Mouse (Mus musculus): ENCODE data around the gene Cdc42ep1.
"Not testable (repeated sequence)": the region's sequence is repeated elsewhere in the genome, so short reads cannot be mapped to it uniquely, and the experiment has no call there.

The Cdc42ep1 gene

DNA sequence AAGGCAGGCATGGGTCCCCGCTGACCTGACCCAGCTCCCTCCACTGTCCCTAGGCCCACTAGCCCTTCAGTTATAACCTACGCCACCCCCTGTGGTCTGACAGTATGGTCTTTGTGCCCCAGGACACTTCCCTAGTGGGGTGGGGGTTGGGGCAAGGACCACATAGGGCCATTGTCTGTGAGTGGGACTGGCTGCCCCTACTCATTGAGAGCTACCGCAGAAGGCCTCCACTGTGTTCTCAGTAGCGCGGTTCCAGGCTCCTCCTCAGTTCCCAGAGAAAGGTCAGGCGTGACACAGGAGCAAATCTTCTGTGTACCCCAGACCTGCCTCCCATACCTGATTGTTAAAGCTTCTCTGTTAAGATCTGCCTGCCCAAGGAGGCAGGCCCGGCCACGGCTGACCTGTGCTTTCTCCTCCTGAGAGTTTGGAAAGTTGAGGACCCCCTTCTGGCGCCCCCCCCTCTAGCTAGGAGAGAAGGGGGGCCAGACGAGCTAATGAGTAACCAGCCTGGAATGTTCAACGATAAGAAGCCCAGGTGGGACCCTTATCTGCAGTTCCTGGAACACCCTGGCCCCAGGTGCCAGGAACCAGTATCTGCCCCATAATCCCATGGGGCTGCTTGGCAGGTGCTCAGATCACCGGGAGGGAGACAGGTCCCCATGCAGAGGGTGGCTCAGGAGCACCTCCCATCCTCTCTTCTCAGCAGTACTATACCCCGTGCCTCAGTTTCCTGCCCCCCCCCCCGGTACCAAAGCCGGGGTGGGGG is 7.8 kb downstream of the Cdc42ep1 start:
- DNase-seq, result no peak

DNA sequence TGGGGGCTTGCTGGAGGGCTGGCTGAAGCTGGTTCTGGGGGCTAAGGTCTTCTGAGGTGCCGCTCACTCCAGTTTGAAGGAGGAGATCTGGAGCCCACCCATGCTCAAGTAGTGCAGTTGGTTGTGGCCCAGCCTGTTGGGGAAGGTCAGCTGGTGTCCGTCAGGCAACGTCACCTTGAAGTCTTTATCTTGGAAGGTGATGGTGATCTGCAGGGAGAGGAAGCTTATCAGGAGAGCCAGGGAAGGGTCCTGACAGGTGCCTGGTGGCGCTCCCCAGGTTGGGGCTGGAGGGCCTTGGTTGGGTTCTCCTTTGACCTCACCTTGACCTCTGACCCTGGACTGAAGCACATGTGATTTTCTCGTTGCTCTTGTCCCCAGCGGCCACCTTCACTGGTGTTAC is 8.5 kb downstream of the Cdc42ep1 start:
- DNase-seq, result no peak

DNA sequence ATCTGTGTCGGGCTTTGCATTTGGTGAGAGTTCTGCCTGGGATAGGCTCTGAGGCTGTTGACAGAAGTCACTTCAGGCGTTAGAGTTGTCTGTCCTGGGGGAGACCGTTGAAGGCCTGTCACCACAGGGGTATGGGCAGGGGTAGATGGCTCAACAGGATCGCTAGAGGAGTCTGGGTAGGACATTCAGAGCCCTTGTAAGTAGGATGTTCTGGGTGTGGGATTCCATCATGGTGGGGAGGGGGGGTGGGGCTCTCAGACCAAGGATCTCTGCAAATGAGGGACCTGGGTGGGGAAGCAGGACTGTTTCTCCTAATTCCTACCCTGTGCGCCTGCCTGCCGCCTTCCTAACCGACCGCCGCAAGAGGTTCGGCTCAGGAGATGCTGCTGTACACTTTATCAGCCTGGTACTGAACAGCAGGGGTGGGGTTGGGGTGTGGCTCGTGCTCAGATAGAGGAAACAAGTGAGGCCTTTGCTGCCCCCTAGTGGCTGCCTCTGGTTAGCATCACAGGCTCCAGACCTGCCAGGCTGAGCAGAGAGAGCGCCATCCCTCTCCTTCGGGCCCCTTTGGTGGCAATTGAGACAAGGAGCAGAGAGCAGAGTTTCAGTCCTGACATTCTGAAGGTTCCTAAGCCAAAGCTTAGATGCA is 9.2 kb downstream of the Cdc42ep1 start:
- DNase-seq, result peak; percentile 86

DNA sequence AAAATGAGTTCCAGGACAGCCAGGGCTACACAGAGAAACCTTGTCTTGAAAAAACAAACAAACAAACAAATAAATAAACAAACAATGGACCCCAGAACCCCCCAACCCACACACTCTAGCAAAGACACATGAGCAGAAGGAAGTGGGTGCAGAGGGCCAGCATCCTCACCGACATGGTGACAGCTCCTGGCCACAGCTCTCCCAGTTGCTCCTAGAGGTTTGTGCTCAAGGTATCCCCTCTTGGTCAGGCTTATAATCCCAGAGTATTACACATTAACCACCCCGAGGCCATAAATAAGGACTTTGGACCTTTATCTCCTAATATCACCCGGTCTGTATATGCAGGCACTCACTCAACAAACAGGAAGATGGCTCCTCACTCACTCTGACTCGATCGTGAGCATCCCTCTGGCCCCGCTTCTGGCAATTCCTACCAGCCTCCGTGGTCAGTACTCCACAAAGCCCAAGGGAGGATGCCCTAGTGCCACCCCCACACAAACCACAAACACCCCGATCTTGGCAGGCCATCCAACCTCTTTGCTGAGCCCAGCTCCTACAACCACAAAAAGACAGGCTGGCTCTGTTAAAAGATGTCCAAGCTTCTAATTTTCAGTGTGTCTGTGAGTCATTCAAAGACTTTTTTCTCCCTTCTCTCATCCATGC is 13.0 kb downstream of the Cdc42ep1 start, which contains the start of gene Lgals2:
Gene Lgals2, minus strand, starts transcription at position 227 of the 663 bp plus-strand sequence.
- no peak for DNase-seq

DNA sequence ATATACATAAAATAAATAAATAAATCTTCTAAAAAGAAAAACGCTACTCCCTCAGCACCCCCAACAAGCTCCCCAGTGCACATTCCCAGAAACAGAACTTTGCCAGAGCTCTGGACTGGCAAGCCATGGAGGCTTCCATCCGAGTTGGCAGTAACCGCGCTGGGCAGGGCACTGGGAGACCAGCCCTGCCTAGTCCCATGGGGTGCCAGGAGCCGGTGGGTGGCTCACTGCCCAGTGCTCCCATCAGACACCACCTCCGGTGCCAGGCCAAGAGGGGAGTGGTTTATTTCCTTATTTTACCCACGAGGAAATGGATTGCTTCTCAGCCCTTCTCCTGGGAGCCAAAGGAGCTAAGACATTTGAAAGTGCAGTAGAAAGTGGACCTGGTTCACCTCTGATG is 14.6 kb downstream of the Cdc42ep1 start:
- DNase-seq, result no peak

DNA sequence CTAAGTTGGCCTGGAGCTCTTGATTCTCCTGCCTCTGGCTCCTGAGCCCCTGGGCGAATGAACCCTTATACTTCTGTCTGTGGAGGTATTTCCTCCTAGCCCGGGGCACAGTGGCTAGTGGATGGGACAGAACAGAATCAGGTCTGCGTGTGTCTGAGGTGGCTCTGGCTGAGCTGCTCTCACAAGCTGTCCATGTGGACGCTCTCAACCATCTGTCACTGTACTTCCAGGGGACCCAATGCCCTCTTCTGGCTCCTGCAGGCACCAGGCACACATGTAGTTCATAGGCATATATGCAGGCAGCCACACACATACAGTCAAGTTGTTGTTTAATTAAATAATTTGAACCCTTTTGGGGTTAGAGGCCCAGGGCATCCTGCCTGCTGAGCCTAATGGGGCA is 16.9 kb downstream of the Cdc42ep1 start:
- DNase-seq, result no peak

DNA sequence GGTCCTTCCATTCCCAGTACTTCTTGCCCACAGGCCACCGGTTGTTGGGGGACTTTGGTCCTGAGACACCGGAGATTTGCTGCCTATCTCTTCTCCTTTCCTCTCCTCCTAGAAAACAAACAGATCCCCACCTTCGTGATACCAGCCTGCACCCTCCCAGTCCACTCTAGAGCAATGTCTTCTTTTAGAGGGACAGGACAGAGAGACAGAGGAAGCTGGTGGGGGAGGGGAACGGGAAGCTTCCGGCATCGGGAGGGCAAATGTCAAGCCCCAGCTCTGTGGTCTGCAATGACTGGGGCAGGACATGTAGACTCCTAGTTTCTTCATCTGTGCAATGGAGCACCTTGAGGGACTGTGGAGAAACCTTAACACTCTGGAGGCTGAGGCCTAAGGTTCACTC is 17.3 kb downstream of the Cdc42ep1 start:
- no peak for DNase-seq

DNA sequence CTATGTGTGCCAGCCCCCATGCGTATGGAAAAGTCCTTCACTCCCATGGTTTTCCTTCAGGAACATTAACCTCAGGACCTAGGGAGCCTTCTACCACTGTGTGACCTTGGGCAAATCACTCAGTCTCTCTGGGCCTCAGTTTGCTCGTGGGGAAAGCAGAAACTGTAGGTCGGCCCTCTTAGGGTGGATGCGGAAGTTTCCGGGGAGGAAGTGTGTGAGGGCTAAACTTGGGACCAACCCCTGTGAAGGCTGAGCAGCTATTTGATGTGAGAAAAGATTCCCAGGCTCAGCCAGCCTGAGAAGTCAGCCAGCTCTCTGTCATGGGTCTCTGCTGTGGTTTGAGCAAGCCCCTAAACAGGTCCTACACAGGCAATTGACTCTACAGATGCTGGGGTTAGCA is 19.9 kb downstream of the Cdc42ep1 start:
- DNase-seq, result no peak

DNA sequence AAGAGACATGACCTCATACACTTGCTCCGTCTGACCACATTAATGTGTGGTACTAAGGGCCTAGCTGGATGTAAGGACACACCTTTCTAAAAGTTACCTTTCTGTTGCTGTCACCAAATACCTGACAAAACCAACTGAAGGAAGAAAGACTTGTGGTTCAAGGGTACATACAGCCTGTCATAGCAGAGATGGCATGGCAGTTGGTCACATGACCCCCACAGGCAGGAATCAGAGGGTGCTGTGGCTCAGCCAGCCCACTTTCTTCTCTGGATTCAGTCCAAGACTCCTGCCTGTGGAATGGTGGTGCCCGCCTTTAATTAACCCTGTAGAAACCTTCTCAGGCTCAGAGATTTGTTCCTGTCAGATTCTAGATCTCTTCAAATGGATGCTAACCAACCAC is 20.7 kb downstream of the Cdc42ep1 start:
- DNase-seq, result no peak

DNA sequence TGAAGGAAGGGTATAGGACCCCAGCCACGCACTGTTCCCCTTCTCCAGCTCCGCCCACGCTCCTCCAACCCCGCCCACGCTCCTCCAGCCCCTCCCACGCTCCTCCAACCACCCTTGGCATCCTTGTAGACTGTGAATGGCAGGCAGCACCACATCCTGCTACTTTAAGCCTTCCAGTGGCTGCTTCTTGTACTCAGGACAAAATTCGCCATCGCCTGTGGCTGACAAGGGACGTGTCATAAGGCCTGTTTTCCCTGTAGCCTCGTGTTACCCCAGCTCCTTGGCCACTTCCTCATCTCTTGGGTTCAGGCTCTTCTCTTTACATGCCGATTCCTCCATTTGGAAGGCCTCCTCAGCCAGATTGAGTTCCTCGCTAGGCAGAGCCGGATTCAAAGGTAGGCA is 21.4 kb downstream of the Cdc42ep1 start:
- no peak for DNase-seq

DNA sequence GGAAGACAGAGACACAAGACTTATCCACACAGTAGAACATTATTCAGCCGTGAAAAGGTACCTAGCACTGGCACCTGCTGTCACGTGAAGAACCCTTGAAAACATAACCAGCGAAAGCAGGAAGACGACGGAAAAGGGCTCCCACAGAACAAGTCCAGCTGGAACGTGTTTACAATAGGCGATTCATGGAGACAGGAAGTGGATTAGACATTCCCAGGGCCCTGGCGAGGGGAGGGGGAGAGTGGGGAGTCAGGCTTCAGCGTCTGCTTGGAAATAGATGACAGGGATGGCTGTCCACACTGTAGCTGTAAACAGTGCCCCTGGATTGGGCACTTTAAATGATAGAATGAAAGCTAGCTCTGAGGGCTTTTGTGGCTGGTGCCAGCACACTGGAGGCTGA is 26.0 kb downstream of the Cdc42ep1 start:
- DNase-seq, result no peak

DNA sequence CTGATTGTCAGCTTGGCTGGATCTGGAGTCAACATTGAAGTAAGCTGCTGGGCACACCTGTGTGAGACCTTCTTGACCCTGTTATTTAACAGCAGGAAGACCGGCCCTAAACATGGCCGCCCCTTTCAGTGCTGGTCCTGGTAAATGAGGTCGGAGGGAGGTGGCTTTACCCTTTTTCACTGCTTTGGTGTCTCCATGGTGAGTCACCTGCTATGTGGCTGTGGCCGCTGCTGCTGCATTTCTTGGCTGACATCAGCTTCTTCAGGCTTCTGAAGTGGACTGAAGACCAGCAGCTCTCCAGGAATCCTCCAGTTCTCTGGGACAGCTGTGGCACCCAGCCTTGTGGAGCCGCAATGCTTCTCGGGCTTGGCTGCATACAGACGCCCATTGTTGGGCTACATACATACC is 26.4 kb downstream of the Cdc42ep1 start:
- no peak for DNase-seq

DNA sequence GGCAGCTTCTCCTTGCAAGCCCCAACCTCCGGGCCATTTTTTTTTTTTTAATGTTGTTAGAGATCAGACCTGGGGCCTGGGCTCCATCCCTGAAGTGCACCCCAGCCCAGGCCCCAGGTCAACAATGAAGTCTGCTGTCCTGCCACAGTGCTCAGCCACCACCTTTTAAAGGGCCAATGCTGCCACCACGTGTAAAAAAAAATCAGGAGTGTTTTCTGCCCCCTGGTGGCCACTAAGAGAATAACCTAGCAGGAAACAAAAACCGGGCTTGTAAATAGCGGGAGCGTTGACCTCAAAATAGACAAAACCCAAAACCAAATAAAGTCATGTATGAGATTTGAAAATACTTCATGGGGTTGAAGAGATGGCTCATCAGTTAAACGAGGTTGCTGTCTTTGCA is 27.4 kb downstream of the Cdc42ep1 start:
- DNase-seq, result no peak

DNA sequence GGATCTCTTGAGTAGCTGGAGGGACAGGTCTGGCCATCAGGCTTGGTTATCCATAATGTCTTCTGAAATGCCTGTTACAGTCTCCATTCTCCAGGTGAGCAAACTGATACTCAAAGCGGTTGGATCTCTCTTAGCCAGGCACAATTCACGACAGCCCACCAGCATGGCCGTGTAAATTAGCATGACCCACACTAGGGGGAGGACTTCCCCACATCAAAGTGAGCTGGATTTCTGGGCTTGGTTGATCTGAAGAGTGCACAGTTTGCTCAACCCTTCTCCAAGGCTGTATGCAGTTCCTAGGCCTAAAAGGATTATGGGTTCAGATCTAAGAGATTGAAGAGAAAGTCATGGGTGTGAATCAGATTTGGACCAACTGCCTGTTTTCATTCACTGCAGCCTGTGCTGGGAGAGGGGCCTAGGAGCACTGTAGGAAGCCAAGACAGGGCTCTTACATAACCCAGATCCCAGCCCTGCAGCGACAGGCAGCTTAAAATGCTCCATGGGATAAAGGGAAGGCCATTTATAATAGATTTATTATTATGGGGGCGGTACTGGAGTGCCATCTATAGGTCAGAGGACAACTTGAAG is 29.7 kb downstream of the Cdc42ep1 start:
- DNase-seq, result no peak

DNA sequence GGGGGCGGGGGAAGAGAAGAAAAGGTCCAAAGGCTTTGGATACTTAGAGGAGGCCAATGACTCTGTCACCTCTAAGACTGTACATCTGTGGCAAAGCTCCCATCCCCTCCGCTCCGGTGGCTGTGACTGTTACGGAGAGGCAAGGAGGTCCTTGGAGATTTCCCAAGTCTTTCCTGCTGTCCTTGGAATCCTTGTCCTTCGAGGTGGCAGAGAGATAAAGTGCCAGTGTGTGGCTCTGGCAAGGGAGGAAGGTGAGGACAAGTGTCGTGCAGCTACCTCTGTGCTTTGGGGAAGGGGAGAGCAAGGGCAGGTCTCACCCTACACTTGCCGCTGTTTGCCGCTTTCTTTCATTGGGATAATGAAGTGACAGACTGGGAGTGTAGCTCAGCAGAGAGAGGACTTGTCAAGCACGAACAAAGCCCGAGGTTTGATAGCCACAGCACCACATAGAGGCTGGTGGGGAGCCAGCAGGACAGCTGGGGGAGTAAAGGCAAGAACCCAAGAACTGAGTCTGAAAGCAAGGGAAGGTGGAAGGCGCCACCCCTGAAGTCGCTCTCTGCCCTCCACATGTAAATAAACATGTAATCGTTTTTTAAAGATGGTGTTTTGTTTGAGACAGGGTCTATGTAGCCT is 31.5 kb downstream of the Cdc42ep1 start:
- no peak for DNase-seq

DNA sequence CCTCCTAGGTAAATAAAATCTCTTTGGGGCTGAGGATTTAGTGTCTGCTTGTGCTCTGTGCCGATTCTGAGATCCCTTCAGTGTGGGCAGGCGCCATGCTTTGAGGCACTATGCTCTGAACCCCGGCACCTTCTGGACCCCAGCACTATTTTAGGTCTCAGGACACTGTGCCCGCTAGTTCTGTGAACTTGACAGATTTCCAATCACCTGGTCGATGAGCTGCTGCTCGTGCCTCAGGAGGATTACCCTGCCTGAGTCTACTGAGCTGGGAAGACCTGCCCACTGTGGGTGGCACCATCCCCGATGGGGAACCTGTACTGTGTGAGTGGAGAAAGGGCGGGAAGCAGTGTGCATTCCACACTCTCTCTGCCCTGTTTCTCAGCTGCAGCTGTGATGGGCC is 32.6 kb downstream of the Cdc42ep1 start:
- no peak for DNase-seq

DNA sequence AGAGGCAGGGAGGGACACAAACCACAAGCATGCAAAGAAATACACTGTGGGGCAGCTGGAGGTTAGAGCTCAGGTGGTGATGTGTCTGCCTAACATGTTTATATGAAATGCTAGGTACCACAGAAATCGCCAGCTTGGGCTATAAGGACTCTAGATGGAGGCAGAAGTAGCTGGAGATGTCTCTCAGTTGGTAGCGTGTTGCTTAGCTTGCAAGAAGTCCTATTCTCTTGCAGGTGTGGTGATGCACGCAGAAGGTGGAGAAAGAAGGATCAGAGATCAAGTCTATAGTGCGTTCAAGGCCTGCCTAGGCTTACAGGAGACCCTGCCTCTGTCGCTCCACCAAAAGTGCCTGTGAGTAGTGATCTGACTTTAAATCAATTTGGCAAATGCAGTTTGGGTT is 33.1 kb downstream of the Cdc42ep1 start:
- DNase-seq, result peak; percentile 39

DNA sequence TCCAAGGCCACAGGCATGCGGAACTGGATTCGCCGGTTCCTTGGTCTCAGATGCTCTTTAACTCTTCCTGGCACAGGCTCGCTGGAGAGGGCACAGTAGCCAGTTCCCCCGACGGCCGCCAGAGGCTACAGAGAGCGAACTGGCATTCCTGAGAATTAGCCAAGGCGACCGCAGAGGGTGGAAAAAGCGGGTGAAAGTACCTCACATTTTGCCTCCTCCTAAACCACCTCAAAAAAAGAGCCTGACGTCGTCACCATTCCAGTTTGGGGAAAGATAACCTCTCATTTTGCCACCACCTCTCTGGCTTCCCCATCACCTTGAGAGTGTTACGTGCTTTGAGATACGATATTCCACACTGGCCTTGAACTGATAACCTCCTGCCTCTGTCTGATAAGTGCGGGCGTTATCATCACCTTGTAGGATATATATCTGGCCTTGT is 33.9 kb downstream of the Cdc42ep1 start:
- DNase-seq, result peak; percentile 94

DNA sequence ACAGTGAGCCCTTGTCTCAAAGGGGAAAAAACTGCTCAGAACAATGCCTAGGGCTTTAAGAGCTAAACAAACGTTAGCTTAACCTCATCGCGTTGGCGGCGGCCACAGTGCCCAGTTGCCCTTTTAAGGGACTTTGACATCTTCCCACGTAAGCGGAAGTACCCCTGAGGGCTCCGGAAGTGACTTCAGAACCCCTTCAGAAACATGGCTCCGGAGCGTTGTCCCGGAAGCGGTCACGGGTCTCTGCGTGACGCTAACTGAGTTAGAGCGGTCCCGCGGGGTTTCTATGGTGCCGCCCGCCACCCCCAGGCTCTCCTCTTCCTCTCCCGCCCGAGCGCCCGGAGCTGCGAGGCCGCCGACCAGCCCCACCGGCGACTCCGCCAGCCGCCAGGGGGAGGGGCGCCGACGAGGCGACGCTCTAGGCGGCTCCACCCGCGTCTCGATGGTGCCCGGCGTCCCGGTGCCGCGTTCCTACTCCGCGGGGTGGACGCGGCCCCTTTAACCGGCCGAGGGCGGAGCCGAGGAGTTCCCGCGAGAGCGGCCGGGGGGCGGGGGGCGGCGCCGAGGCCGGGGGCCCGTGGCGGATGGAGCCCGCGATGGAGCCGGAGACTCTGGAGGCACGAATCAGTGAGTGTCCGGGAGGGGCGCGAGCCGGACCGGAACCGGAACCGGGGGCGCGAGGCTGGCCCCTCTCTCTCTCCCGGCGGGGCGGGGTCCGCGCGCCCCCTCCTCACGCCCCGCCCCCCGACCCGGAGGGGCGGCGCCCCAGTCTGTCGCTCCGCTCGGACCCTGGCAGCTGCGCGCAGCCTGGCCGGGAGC is 34.8 kb downstream of the Cdc42ep1 start, which contains the start of gene Gga1:
Gene Gga1, plus strand, starts transcription at position 200 of the 819 bp plus-strand sequence.
- peak; percentile 97 for DNase-seq

DNA sequence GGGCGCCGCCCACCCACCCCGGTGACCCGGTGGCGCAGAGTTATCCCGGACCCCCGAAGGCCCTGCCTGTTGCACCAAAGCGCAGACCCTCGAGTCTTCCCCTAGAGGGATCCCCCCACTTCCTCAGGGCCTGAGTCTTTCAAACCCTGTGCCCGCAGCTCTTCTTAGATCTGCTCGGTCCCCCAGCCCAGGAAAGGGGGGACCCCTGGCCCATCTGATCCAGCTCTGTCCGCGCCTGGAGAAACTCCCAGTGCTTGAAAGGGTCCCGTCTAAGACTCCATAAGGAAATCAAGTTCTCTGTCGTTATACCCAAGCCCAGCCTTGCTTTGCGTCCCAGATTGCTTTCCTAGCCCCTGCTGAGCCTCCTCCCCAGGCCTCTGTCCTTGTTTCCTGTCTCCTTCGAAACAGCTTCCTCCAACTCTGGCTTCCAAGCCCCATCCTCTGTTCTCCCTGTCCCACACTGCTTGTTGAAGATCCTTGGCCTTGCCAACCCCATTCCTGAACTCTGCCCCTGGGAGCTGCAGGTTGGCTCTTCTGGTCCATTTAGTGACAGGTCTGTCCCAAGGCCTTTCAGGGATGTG is 35.5 kb downstream of the Cdc42ep1 start:
- peak; percentile 61 for DNase-seq

DNA sequence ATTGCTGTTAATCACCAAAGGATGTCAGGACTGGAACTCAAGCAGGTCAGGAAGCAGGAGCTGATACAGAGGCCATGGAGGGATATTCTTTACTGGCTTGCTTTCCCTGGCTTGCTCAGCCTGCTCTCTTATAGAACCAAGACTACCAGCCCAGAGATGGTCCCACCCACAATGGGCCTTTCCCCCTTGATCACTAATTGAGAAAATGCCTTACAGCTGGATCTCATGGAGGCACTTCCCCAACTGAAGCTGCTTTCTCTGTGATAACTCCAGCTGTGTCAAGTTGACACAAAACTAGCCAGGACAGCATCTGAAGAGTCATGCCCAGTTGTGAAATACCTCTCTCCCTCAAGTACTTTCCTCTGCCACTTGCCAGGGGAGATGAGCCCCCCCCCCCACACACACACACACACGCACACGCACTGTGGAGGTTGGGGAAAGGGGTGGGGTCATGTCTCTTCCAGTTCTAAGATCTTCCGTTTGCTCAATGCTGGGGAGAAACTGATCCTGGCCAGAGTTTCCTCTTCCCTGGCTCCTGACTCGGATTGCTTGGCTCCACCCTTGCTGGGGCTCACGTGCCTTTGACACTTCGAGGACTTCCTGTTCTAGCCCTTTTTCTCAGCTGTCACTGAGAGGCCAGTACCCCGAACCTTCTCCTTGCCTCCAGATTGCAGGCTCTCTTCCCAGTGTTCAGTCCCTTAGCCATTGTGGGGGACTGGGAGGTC is 36.5 kb downstream of the Cdc42ep1 start:
- DNase-seq, result not testable (repeated sequence)

Measured in kidney, adult 11 months (tissue).